Comparison of ENCODE assay signal across 8 mouse cellular contexts in the genomic region with DNA sequence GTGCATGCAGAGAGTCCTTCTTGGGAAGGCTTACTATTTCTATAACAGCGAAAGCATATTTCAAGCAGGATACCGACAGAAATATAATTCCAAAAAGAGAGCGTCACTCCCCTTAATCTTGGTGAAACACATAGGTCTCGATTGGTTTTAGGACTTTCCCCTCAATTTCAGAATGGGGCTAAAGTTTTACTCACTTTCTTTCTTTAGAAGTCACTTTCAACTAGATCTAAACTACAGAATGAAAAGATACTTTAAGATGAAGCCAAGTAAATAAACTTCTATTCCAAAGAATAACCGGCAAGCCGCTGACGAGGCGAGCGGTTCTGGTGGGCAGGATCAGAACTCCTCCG. TPM values are rescaled to one million over a fixed set of nuclear protein-coding genes. Genes with fewer than 3 reads are reported as not detected.
A peak's percentile ranks its signal among the peaks of the same experiment; 100 is the strongest.
DNase-seq lines count a peak whose midpoint lies in the region; ATAC-seq and TF ChIP-seq lines count a peak whose summit lies in the region.

No protein-coding gene starts in this region.

- no peak for ATAC-seq in lung, embryonic 15.5 days (ENCODE audit: borderline replicate concordance, extremely low read depth, low FRiP score, low TSS enrichment)
- ATAC-seq in embryonic facial prominence, embryonic 13.5 days (ENCODE audit: insufficient number of reproducible peaks, insufficient read depth, low FRiP score, low TSS enrichment, low read depth) = no peak
- ATAC-seq in intestine, postnatal 0 days = no peak
- no peak for ATAC-seq in neural tube, embryonic 15.5 days (ENCODE audit: low FRiP score)

- peak overlapping the region; percentile 65 for H3K4me2 ChIP-seq in lung, embryonic 15.5 days
- H3K4me2 ChIP-seq in embryonic facial prominence, embryonic 13.5 days = peak overlapping the region; percentile 71
- H3K4me2 ChIP-seq in intestine, postnatal 0 days (replicated peaks; ENCODE audit: low read depth) = peak overlapping the region; percentile 58
- peak overlapping the region; percentile 70 for H3K4me2 ChIP-seq in neural tube, embryonic 15.5 days

- DNase-seq in lung, postnatal 14 days = no peak
- DNase-seq in left cerebral cortex, adult 8-10 months (ENCODE audit: low spot score in 2 of 2) = no peak
- DNase-seq in left cerebral cortex, adult 9 months (ENCODE audit: low spot score in 2 of 2) = no peak
- no peak for DNase-seq in gastrocnemius, adult 18-20 months (ENCODE audit: low spot score)

- H3K4me3 ChIP-seq in lung, embryonic 15.5 days = peak overlapping the region; percentile 85
- peak overlapping the region; percentile 66 for H3K4me3 ChIP-seq in embryonic facial prominence, embryonic 13.5 days
- peak overlapping the region; percentile 71 for H3K4me3 ChIP-seq in intestine, postnatal 0 days (ENCODE audit: low read depth, low read length)
- peak overlapping the region; percentile 87 for H3K4me3 ChIP-seq in neural tube, embryonic 15.5 days (replicated peaks)

- TF ChIP-seq CTCF in intestine, postnatal 0 days (IDR thresholded peaks at IDR 0.05; ENCODE audit: low read depth) = no peak

- peaks cover 10% of the 10 kb centered on the region for H3K4me1 ChIP-seq in lung, embryonic 15.5 days
- peaks cover 7% of the 10 kb centered on the region for H3K4me1 ChIP-seq in embryonic facial prominence, embryonic 13.5 days
- no peaks in the 10 kb centered on the region for H3K4me1 ChIP-seq in intestine, postnatal 0 days (replicated peaks; ENCODE audit: control insufficient read depth, insufficient read depth, low read length)
- H3K4me1 ChIP-seq in neural tube, embryonic 15.5 days = peaks cover 15% of the 10 kb centered on the region

- no peaks in the 10 kb centered on the region for H3K27me3 ChIP-seq in lung, embryonic 15.5 days
- H3K27me3 ChIP-seq in embryonic facial prominence, embryonic 13.5 days = no peaks in the 10 kb centered on the region
- no peaks in the 10 kb centered on the region for H3K27me3 ChIP-seq in intestine, postnatal 0 days (replicated peaks; ENCODE audit: control insufficient read depth, insufficient read depth, low read length)
- H3K27me3 ChIP-seq in neural tube, embryonic 15.5 days (replicated peaks) = no peaks in the 10 kb centered on the region

- 0 out of 2 replicates have a peak, but pooled peaks cover 5% of the 10 kb centered on the region for H3K36me3 ChIP-seq in lung, embryonic 15.5 days
- H3K36me3 ChIP-seq in embryonic facial prominence, embryonic 13.5 days = peaks cover 11% of the 10 kb centered on the region
- H3K36me3 ChIP-seq in intestine, postnatal 0 days (ENCODE audit: control insufficient read depth, insufficient read depth) = 0 out of 2 replicates have a peak, but pooled peaks cover 2% of the 10 kb centered on the region
- H3K36me3 ChIP-seq in neural tube, embryonic 15.5 days = no peaks in the 10 kb centered on the region

- peak overlapping the region; percentile 83 for H3K9ac ChIP-seq in lung, embryonic 15.5 days
- H3K9ac ChIP-seq in embryonic facial prominence, embryonic 13.5 days = peak overlapping the region; percentile 86
- H3K9ac ChIP-seq in intestine, postnatal 0 days (ENCODE audit: low read depth, low read length) = peak overlapping the region; percentile 66
- H3K9ac ChIP-seq in neural tube, embryonic 15.5 days (replicated peaks) = peak overlapping the region; percentile 82

- peak overlapping the region; percentile 96 for H3K27ac ChIP-seq in lung, embryonic 15.5 days
- peak overlapping the region; percentile 94 for H3K27ac ChIP-seq in embryonic facial prominence, embryonic 13.5 days
- peak overlapping the region; percentile 90 for H3K27ac ChIP-seq in intestine, postnatal 0 days (ENCODE audit: low read depth, low read length)
- H3K27ac ChIP-seq in neural tube, embryonic 15.5 days (replicated peaks) = peak overlapping the region; percentile 94

- H3K9me3 ChIP-seq in lung, embryonic 15.5 days = no peaks in the 10 kb centered on the region
- H3K9me3 ChIP-seq in embryonic facial prominence, embryonic 13.5 days = no peaks in the 10 kb centered on the region; the same call in 1 of the 2 replicates
- H3K9me3 ChIP-seq in intestine, postnatal 0 days (ENCODE audit: control insufficient read depth) = no peaks in the 10 kb centered on the region
- H3K9me3 ChIP-seq in neural tube, embryonic 15.5 days (replicated peaks) = no peaks in the 10 kb centered on the region

- 1% methylated on average over 10 of the region's 10 CpGs for WGBS in lung, embryonic 15.5 days
- WGBS in embryonic facial prominence, embryonic 13.5 days = under 1% methylated on average over 10 of the region's 10 CpGs
- WGBS in intestine, postnatal 0 days = under 1% methylated on average over 10 of the region's 10 CpGs
- 1% methylated on average over 10 of the region's 10 CpGs for WGBS in neural tube, embryonic 15.5 days

RNA-seq across cellular contexts. Expression of gene H2afv, which starts 0.5 kb away (rescaled TPM):
- polyA plus RNA-seq in lung, embryonic 15.5 days (2015; fragmentation: Nextera tagmentation; extraction: Ambion mirVana) = 540 and 574 TPM in 2 replicates
- polyA plus RNA-seq in embryonic facial prominence, embryonic 13.5 days (2015; fragmentation: Nextera tagmentation; extraction: Ambion mirVana) = 656 and 746 TPM in 2 replicates
- 343 and 346 TPM in 2 replicates for polyA plus RNA-seq in intestine, postnatal 0 days (2015; fragmentation: Nextera tagmentation; extraction: Ambion mirVana)
- 183 and 240 TPM in 2 replicates for polyA plus RNA-seq in neural tube, embryonic 15.5 days (2015; fragmentation: Nextera tagmentation; extraction: Ambion mirVana)
- total RNA-seq in left cerebral cortex, adult 8-10 months (2022) = 10 to 100 TPM; 37.9 to 41.3 (median 39.0) TPM
- 10 to 100 TPM; 61.3 to 63.7 TPM for total RNA-seq in gastrocnemius, adult 18-20 months (2021)

RNA-seq across cellular contexts. Expression of gene Ppia, which starts 28.5 kb away (rescaled TPM):
- polyA plus RNA-seq in lung, embryonic 15.5 days (2015; fragmentation: Nextera tagmentation; extraction: Ambion mirVana) = 6,112 and 6,204 TPM in 2 replicates
- polyA plus RNA-seq in embryonic facial prominence, embryonic 13.5 days (2015; fragmentation: Nextera tagmentation; extraction: Ambion mirVana) = 5,258 and 5,388 TPM in 2 replicates
- polyA plus RNA-seq in intestine, postnatal 0 days (2015; fragmentation: Nextera tagmentation; extraction: Ambion mirVana) = 3,711 and 4,178 TPM in 2 replicates
- polyA plus RNA-seq in neural tube, embryonic 15.5 days (2015; fragmentation: Nextera tagmentation; extraction: Ambion mirVana) = 4,598 and 4,773 TPM in 2 replicates
- 1,000 to 10,000 TPM; 1,587 to 1,877 (median 1,701) TPM for total RNA-seq in left cerebral cortex, adult 8-10 months (2022)
- 100 to 1,000 TPM; 185 to 242 TPM for total RNA-seq in gastrocnemius, adult 18-20 months (2021)

RNA-seq across cellular contexts. Expression of gene Purb, which starts 32.0 kb away (rescaled TPM):
- polyA plus RNA-seq in lung, embryonic 15.5 days (2015; fragmentation: Nextera tagmentation; extraction: Ambion mirVana) = 28.1 and 28.8 TPM in 2 replicates
- polyA plus RNA-seq in embryonic facial prominence, embryonic 13.5 days (2015; fragmentation: Nextera tagmentation; extraction: Ambion mirVana) = 26.9 and 28.6 TPM in 2 replicates
- 21.6 and 25.1 TPM in 2 replicates for polyA plus RNA-seq in intestine, postnatal 0 days (2015; fragmentation: Nextera tagmentation; extraction: Ambion mirVana)
- polyA plus RNA-seq in neural tube, embryonic 15.5 days (2015; fragmentation: Nextera tagmentation; extraction: Ambion mirVana) = 11.4 and 14.7 TPM in 2 replicates
- total RNA-seq in left cerebral cortex, adult 8-10 months (2022) = 100 to 1,000 TPM; 221 to 283 (median 254) TPM
- 10 to 100 TPM; 19.0 to 21.1 TPM for total RNA-seq in gastrocnemius, adult 18-20 months (2021)

RNA-seq across cellular contexts. Expression of gene Zmiz2, which starts 54.8 kb away (rescaled TPM):
- 10.7 and 10.9 TPM in 2 replicates for polyA plus RNA-seq in lung, embryonic 15.5 days (2015; fragmentation: Nextera tagmentation; extraction: Ambion mirVana)
- 11.2 and 12.4 TPM in 2 replicates for polyA plus RNA-seq in embryonic facial prominence, embryonic 13.5 days (2015; fragmentation: Nextera tagmentation; extraction: Ambion mirVana)
- polyA plus RNA-seq in intestine, postnatal 0 days (2015; fragmentation: Nextera tagmentation; extraction: Ambion mirVana) = 7.8 and 8.0 TPM in 2 replicates
- 24.8 and 28.3 TPM in 2 replicates for polyA plus RNA-seq in neural tube, embryonic 15.5 days (2015; fragmentation: Nextera tagmentation; extraction: Ambion mirVana)
- 100 to 1,000 TPM; 199 to 214 (median 211) TPM for total RNA-seq in left cerebral cortex, adult 8-10 months (2022)
- 10 to 100 TPM; 49.3 to 51.1 TPM for total RNA-seq in gastrocnemius, adult 18-20 months (2021)
